Mouse (Mus musculus) hindbrain, embryonic 15.5 days (tissue): ENCODE data around the gene Sema3f. TPM values are rescaled to one million over a fixed set of nuclear protein-coding genes. Genes with fewer than 3 reads are reported as not detected.

Experiments used
- ATAC-seq: fragments of 200-750 bp; cut with Nextera tagmentation; 2 replicates; pipeline ENCODE4 v1.8.0; 2017; ENCODE audit warnings: low read depth, moderate number of reproducible peaks, moderate TSS enrichment; ENCODE audit not compliant: low FRiP score
- H3K27ac ChIP-seq: fragments of 300-500 bp; sonication (generic); replicated peaks from 2 replicates; pipeline ENCODE4 v1.5.1; 2015; ENCODE audit warnings: mild to moderate bottlenecking, inconsistent platforms
- H3K27me3 ChIP-seq: fragments of 300-500 bp; sonication (generic); 2 replicates; pipeline ENCODE4 v1.6.1; 2015; ENCODE audit warnings: control low read depth, inconsistent platforms
- H3K36me3 ChIP-seq: fragments of 300-500 bp; sonication (generic); 2 replicates; pipeline ENCODE4 v1.6.1; 2015; ENCODE audit warnings: control low read depth, inconsistent platforms
- H3K4me1 ChIP-seq: fragments of 300-500 bp; sonication (generic); replicated peaks from 2 replicates; pipeline ENCODE4 v1.6.1; 2015; ENCODE audit warnings: control low read depth, inconsistent platforms
- H3K4me2 ChIP-seq: fragments of 300-500 bp; sonication (generic); 2 replicates; pipeline ENCODE4 v1.6.1; 2015; ENCODE audit warnings: moderate library complexity, mild to moderate bottlenecking, inconsistent platforms
- H3K4me3 ChIP-seq: fragments of 300-500 bp; sonication (generic); 2 replicates; pipeline ENCODE4 v1.5.1; 2015; ENCODE audit warnings: mild to moderate bottlenecking, inconsistent platforms
- H3K9ac ChIP-seq: fragments of 300-500 bp; sonication (generic); 2 replicates; pipeline ENCODE4 v1.6.1; 2015; ENCODE audit warnings: inconsistent platforms
- H3K9me3 ChIP-seq: fragments of 300-500 bp; sonication (generic); 2 replicates; pipeline ENCODE4 v1.6.1; 2016; ENCODE audit warnings: control low read depth, inconsistent platforms
- WGBS: fragments of 180-500 bp; shearing (Covaris S2); methylation state at CpG from one replicate; pipeline ENCODE4 v1.1.7; 2015; 5-methylcytosine and 5-hydroxymethylcytosine counted together
- polyA plus RNA-seq: library from polyadenylated mRNA; unstranded; fragments of >200 nt; fragmentation: Nextera tagmentation; extraction: Ambion mirVana; gene quantifications from 2 replicates; pipeline ENCODE4 v1.2.1, GENCODE M21; 2015

Sema3f gene
- polyA plus RNA-seq, 1 experiment from 2014 or later: 14.0 TPM

GRCm38 (mm10) chr9:107734567-107734971, 24.3 kb upstream of the Sema3f start:
- peaks cover 49% of the 10 kb centered on the region for H3K4me1 ChIP-seq

GRCm38 (mm10) chr9:107729709-107730108, 19.4 kb upstream of the Sema3f start:
- WGBS: 13% methylated on average over 3 of the region's 3 CpGs
- H3K9me3 ChIP-seq: no peaks in the 10 kb centered on the region

More at GRCm38 (mm10) chr9:107734567-107734971, 24.3 kb upstream of the Sema3f start:
- Histone ChIP-seq H3K27me3 (no peaks in the 10 kb centered on the region), H3K9ac (no peak overlapping the region; the same call in 1 of the 2 replicates), H3K9me3 (no peaks in the 10 kb centered on the region), H3K4me3 (no peak overlapping the region), H3K4me2 (peak overlapping the region; percentile 41; the same call in 1 of the 2 replicates), H3K36me3 (peaks cover 8% of the 10 kb centered on the region), H3K27ac (peak overlapping the region; percentile 66)
- ATAC-seq: no peak
- 16% methylated on average over 6 of the region's 7 CpGs for WGBS

GRCm38 (mm10) chr9:107728919-107729670, 18.8 kb upstream of the Sema3f start:
- H3K4me1 ChIP-seq: peaks cover 45% of the 10 kb centered on the region
- no peaks in the 10 kb centered on the region for H3K27me3 ChIP-seq
- WGBS: 69% methylated on average over 6 of the region's 6 CpGs
- peak overlapping the region; percentile 64 for H3K27ac ChIP-seq
- no peak for ATAC-seq
- H3K4me2 ChIP-seq: no peak overlapping the region
- no peak overlapping the region for H3K9ac ChIP-seq
- H3K36me3 ChIP-seq: no peaks in the 10 kb centered on the region
- H3K4me3 ChIP-seq: no peak overlapping the region
- no peaks in the 10 kb centered on the region for H3K9me3 ChIP-seq

More at GRCm38 (mm10) chr9:107729709-107730108, 19.4 kb upstream of the Sema3f start:
- peak; percentile 47 for ATAC-seq
- no peak overlapping the region for H3K4me2 ChIP-seq
- peaks cover 48% of the 10 kb centered on the region for H3K4me1 ChIP-seq
- H3K4me3 ChIP-seq: no peak overlapping the region
- H3K27ac ChIP-seq: peak overlapping the region; percentile 67
- no peaks in the 10 kb centered on the region for H3K36me3 ChIP-seq
- no peak overlapping the region for H3K9ac ChIP-seq
- H3K27me3 ChIP-seq: no peaks in the 10 kb centered on the region

GRCm38 (mm10) chr9:107727041-107727440, 16.8 kb upstream of the Sema3f start:
- Histone ChIP-seq H3K4me2 (no peak overlapping the region), H3K36me3 (no peaks in the 10 kb centered on the region), H3K4me1 (peaks cover 64% of the 10 kb centered on the region), H3K4me3 (no peak overlapping the region), H3K9ac (no peak overlapping the region), H3K9me3 (no peaks in the 10 kb centered on the region), H3K27me3 (no peaks in the 10 kb centered on the region), H3K27ac (peak overlapping the region; percentile 43; the same call in 1 of the 2 replicates)
- no peak for ATAC-seq
- 50% methylated on average over 3 of the region's 3 CpGs for WGBS

- H3K4me2 ChIP-seq: no peak overlapping the region
Measured at GRCm38 (mm10) chr9:107724796-107725195, 14.5 kb upstream of the Sema3f start.

GRCm38 (mm10) chr9:107723794-107724531, 13.7 kb upstream of the Sema3f start:
- 6% methylated on average over 11 of the region's 11 CpGs for WGBS
- H3K27me3 ChIP-seq: no peaks in the 10 kb centered on the region
- no peak overlapping the region for H3K4me3 ChIP-seq
- H3K4me1 ChIP-seq: peaks cover 41% of the 10 kb centered on the region
- no peaks in the 10 kb centered on the region for H3K36me3 ChIP-seq
- ATAC-seq: peak; percentile 46
- H3K4me2 ChIP-seq: peak overlapping the region; percentile 33
- H3K27ac ChIP-seq: peak overlapping the region; percentile 69
- H3K9me3 ChIP-seq: no peaks in the 10 kb centered on the region
- no peak overlapping the region for H3K9ac ChIP-seq

More at GRCm38 (mm10) chr9:107724796-107725195, 14.5 kb upstream of the Sema3f start:
- Histone ChIP-seq H3K9me3 (no peaks in the 10 kb centered on the region), H3K9ac (no peak overlapping the region), H3K4me3 (no peak overlapping the region), H3K27me3 (no peaks in the 10 kb centered on the region), H3K4me1 (peaks cover 49% of the 10 kb centered on the region), H3K27ac (no peak overlapping the region), H3K36me3 (no peaks in the 10 kb centered on the region)
- no peak for ATAC-seq
- WGBS: 86% methylated on average over 1 of the region's 1 CpGs

- Histone ChIP-seq H3K4me1 (peaks cover 34% of the 10 kb centered on the region), H3K9ac (no peak overlapping the region), H3K27ac (peak overlapping the region; percentile 69), H3K4me2 (peak overlapping the region; percentile 33), H3K36me3 (no peaks in the 10 kb centered on the region), H3K27me3 (no peaks in the 10 kb centered on the region), H3K4me3 (no peak overlapping the region), H3K9me3 (no peaks in the 10 kb centered on the region)
- WGBS: 17% methylated on average over 6 of the region's 6 CpGs
- peak; percentile 3; the same call in 1 of the 2 replicates for ATAC-seq
Measured at GRCm38 (mm10) chr9:107723292-107723691, 13.0 kb upstream of the Sema3f start.

GRCm38 (mm10) chr9:107718781-107719540, 8.7 kb upstream of the Sema3f start:
- no peak overlapping the region for H3K4me3 ChIP-seq
- H3K4me2 ChIP-seq: no peak overlapping the region
- H3K27ac ChIP-seq: no peak overlapping the region
- H3K36me3 ChIP-seq: no peaks in the 10 kb centered on the region
- H3K9ac ChIP-seq: no peak overlapping the region
- peaks cover 34% of the 10 kb centered on the region for H3K4me1 ChIP-seq
- 88% methylated on average over 10 of the region's 10 CpGs for WGBS
- no peaks in the 10 kb centered on the region for H3K27me3 ChIP-seq
- H3K9me3 ChIP-seq: no peaks in the 10 kb centered on the region
- ATAC-seq: no peak

- H3K27ac ChIP-seq: no peak overlapping the region
- no peak overlapping the region for H3K9ac ChIP-seq
- peaks cover 20% of the 10 kb centered on the region for H3K4me1 ChIP-seq
- no peak for ATAC-seq
- no peaks in the 10 kb centered on the region for H3K36me3 ChIP-seq
- no peak overlapping the region for H3K4me2 ChIP-seq
- no peaks in the 10 kb centered on the region for H3K9me3 ChIP-seq
- 36% methylated on average over 6 of the region's 6 CpGs for WGBS
- H3K4me3 ChIP-seq: no peak overlapping the region
- no peaks in the 10 kb centered on the region for H3K27me3 ChIP-seq
Measured at GRCm38 (mm10) chr9:107716951-107717350, 6.7 kb upstream of the Sema3f start.

- Histone ChIP-seq H3K4me1 (peaks cover 20% of the 10 kb centered on the region), H3K27ac (no peak overlapping the region), H3K9ac (no peak overlapping the region), H3K36me3 (no peaks in the 10 kb centered on the region), H3K4me3 (no peak overlapping the region), H3K27me3 (no peaks in the 10 kb centered on the region), H3K9me3 (no peaks in the 10 kb centered on the region), H3K4me2 (no peak overlapping the region)
- ATAC-seq: no peak
- 85% methylated on average over 2 of the region's 2 CpGs for WGBS
Measured at GRCm38 (mm10) chr9:107715632-107716031, 5.4 kb upstream of the Sema3f start.

GRCm38 (mm10) chr9:107714221-107714952, 4.1 kb upstream of the Sema3f start:
- Histone ChIP-seq H3K4me1 (peaks cover 30% of the 10 kb centered on the region), H3K9ac (no peak overlapping the region), H3K4me2 (no peak overlapping the region), H3K9me3 (no peaks in the 10 kb centered on the region), H3K27ac (0 out of 2 replicates have a peak overlapping the region, but pooled peaks have one; percentile 26), H3K27me3 (no peaks in the 10 kb centered on the region), H3K36me3 (no peaks in the 10 kb centered on the region), H3K4me3 (no peak overlapping the region)
- no peak; the same call in 1 of the 2 replicates for ATAC-seq
- 15% methylated on average over 12 of the region's 12 CpGs for WGBS
